Mouse (Mus musculus) thymus, adult 2 months (tissue): ENCODE data around the gene Mxd1.

Source experiments
- CTCF ChIP-seq: fragments of 200-500 bp; IDR thresholded peaks from 2 replicates; pipeline ENCODE4 v1.5.1; 2012; ENCODE audit warnings: mild to moderate bottlenecking, control low read depth, low read length, moderate library complexity, borderline replicate concordance; ENCODE audit not compliant: control insufficient read depth, poor library complexity, insufficient read depth; ENCODE audit errors: extremely low read depth
- POLR2A ChIP-seq: fragments of 200-500 bp; IDR thresholded peaks from 2 replicates; pipeline ENCODE4 v1.6.1; 2012; ENCODE audit warnings: mild to moderate bottlenecking, low read length, control low read depth, moderate library complexity; ENCODE audit not compliant: control insufficient read depth, poor library complexity, insufficient read depth; ENCODE audit errors: extremely low read depth

DNA sequence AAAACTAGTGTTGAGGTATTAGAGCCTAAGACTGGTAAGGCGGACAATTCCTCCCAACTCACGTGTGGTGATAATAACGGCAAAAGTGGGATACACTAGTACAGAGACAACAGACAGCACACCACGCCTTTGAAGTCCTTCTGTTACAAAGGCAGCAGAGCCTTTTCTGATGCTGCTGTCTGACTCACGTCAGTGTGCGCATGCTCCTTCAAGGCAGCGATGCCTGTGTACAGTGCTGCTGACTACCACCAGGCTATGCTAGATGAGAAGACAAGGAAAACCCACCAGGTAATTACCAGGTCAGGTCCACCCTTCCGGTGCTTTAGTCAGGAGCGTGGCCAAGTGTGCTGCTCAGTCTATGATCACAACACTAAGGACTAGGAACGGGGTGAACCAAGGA, 1.9 kb downstream of the Mxd1 start:
- no peak for TF ChIP-seq CTCF
- no peak for TF ChIP-seq POLR2A
